7 mouse cellular contexts compared by ENCODE assay signal in genomic region chr10:128409692-128410559, GRCm38 (mm10). TPM values are rescaled to one million over a fixed set of nuclear protein-coding genes. Genes with fewer than 3 reads are reported as not detected.
A peak's percentile ranks its signal among the peaks of the same experiment; 100 is the strongest.
DNase-seq lines count a peak whose midpoint lies in the region; ATAC-seq lines count a peak whose summit lies in the region.

No protein-coding gene starts in this region.

- H3K36me3 ChIP-seq in intestine, embryonic 16.5 days (ENCODE audit: control insufficient read depth, insufficient read depth, low read length), result no peaks in the 10 kb centered on the region; the same call in 1 of the 2 replicates
- H3K36me3 ChIP-seq in midbrain, embryonic 11.5 days (ENCODE audit: control insufficient read depth, insufficient read depth, low read length), result peaks cover 2% of the 10 kb centered on the region; the same call in 1 of the 2 replicates

- H3K9ac ChIP-seq in intestine, embryonic 16.5 days (ENCODE audit: low read depth, low read length), result peak overlapping the region; percentile 92
- peak overlapping the region; percentile 94 for H3K9ac ChIP-seq in midbrain, embryonic 11.5 days (ENCODE audit: low read length)

- peak overlapping the region; percentile 95 for H3K4me3 ChIP-seq in intestine, embryonic 16.5 days (ENCODE audit: low read length)
- peak overlapping the region; percentile 90 for H3K4me3 ChIP-seq in midbrain, embryonic 11.5 days (ENCODE audit: low read depth, low read length)

- no peaks in the 10 kb centered on the region for H3K27me3 ChIP-seq in intestine, embryonic 16.5 days (replicated peaks; ENCODE audit: control insufficient read depth, insufficient read depth, low read length)
- H3K27me3 ChIP-seq in midbrain, embryonic 11.5 days (ENCODE audit: control insufficient read depth, insufficient read depth, low read length), result no peaks in the 10 kb centered on the region

- ATAC-seq in intestine, embryonic 16.5 days, result peak; percentile 90
- peak; percentile 90 for ATAC-seq in midbrain, embryonic 11.5 days (ENCODE audit: low FRiP score)

- 5% methylated on average over 36 of the region's 36 CpGs for WGBS in intestine, embryonic 16.5 days
- WGBS in midbrain, embryonic 11.5 days, result 6% methylated on average over 36 of the region's 36 CpGs

- H3K27ac ChIP-seq in intestine, embryonic 16.5 days (ENCODE audit: low read length), result peak overlapping the region; percentile 95
- H3K27ac ChIP-seq in midbrain, embryonic 11.5 days (ENCODE audit: low read depth, low read length), result peak overlapping the region; percentile 67

- H3K9me3 ChIP-seq in intestine, embryonic 16.5 days (ENCODE audit: control insufficient read depth, low read length), result no peaks in the 10 kb centered on the region
- H3K9me3 ChIP-seq in midbrain, embryonic 11.5 days (ENCODE audit: control insufficient read depth, low read length), result no peaks in the 10 kb centered on the region

- intact Hi-C loops in left cerebral cortex, postnatal 36 days (cut with DNase I), result loop anchor here (2.0 kb wide), 2 partner anchors 33 to 49 kb away; partner anchors contain the start of genes Ankrd52 and Smarcc2

- peak; percentile 97 for DNase-seq in adrenal gland, adult 8-10 months
- DNase-seq in embryo, embryonic 9.5 days (ENCODE audit: extremely low spot score), result peak; percentile 97
- peak; percentile 96 for DNase-seq in gastrocnemius, postnatal 4 days (ENCODE audit: low spot score in 2 of 2)
- DNase-seq in left cerebral cortex, postnatal 36 days (ENCODE audit: low spot score in 2 of 2), result peak; percentile 96 to 97
- peak; percentile 99 for DNase-seq in midbrain, embryonic 11.5 days (ENCODE audit: low spot score, missing footprints)
- DNase-seq in skeletal muscle tissue, adult 2 months (ENCODE audit: low read depth, low spot score), result peak; percentile 98

- peak overlapping the region; percentile 95 for H3K4me2 ChIP-seq in intestine, embryonic 16.5 days (ENCODE audit: low read depth, low read length)
- peak overlapping the region; percentile 90 for H3K4me2 ChIP-seq in midbrain, embryonic 11.5 days

- peaks cover 32% of the 10 kb centered on the region for H3K4me1 ChIP-seq in intestine, embryonic 16.5 days (ENCODE audit: control insufficient read depth, insufficient read depth, low read length)
- peaks cover 24% of the 10 kb centered on the region for H3K4me1 ChIP-seq in midbrain, embryonic 11.5 days (ENCODE audit: control insufficient read depth, insufficient read depth, low read length)

RNA-seq across cellular contexts. Expression of gene Nabp2, which starts 1.4 kb away (rescaled TPM):
- 10 to 100 TPM; 76.6 to 93.8 (median 86.8) TPM for total RNA-seq in adrenal gland, adult 8-10 months (2022)
- 10 to 100 TPM; 48.0 to 50.7 TPM for total RNA-seq in gastrocnemius, postnatal 4 days (2021)
- 104 TPM in 2 replicates for polyA plus RNA-seq in intestine, embryonic 16.5 days (2015; fragmentation: Nextera tagmentation; extraction: Ambion mirVana)
- total RNA-seq in left cerebral cortex, postnatal 36 days (2021), result 10 to 100 TPM; 88.8 to 91.6 TPM
- polyA plus RNA-seq in midbrain, embryonic 11.5 days (2014; fragmentation: Nextera tagmentation; extraction: Ambion mirVana), result 131 and 154 TPM in 2 replicates

RNA-seq across cellular contexts. Expression of gene Rnf41, which starts 1.5 kb away (rescaled TPM):
- 10 to 100 TPM; 39.1 to 55.4 (median 50.8) TPM for total RNA-seq in adrenal gland, adult 8-10 months (2022)
- 10 to 100 TPM; 21.9 to 24.0 TPM for total RNA-seq in gastrocnemius, postnatal 4 days (2021)
- polyA plus RNA-seq in intestine, embryonic 16.5 days (2015; fragmentation: Nextera tagmentation; extraction: Ambion mirVana), result 43.2 and 43.3 TPM in 2 replicates
- 10 to 100 TPM; 75.8 to 78.1 TPM for total RNA-seq in left cerebral cortex, postnatal 36 days (2021)
- 43.1 and 43.8 TPM in 2 replicates for polyA plus RNA-seq in midbrain, embryonic 11.5 days (2014; fragmentation: Nextera tagmentation; extraction: Ambion mirVana)

RNA-seq across cellular contexts. Expression of gene Slc39a5, which starts 8.9 kb away (rescaled TPM):
- total RNA-seq in adrenal gland, adult 8-10 months (2022), result under 1 TPM in 2 of 4 experiments, not detected in 2; 0.24 to 0.40 TPM
- under 1 TPM in 1 of 2 experiments, not detected in 1; 0.23 TPM for total RNA-seq in gastrocnemius, postnatal 4 days (2021)
- polyA plus RNA-seq in intestine, embryonic 16.5 days (2015; fragmentation: Nextera tagmentation; extraction: Ambion mirVana), result 207 and 242 TPM in 2 replicates
- total RNA-seq in left cerebral cortex, postnatal 36 days (2021), result not detected
- polyA plus RNA-seq in midbrain, embryonic 11.5 days (2014; fragmentation: Nextera tagmentation; extraction: Ambion mirVana), result not detected in 2 replicates

RNA-seq across cellular contexts. Expression of gene Ankrd52, which starts 33.0 kb away (rescaled TPM):
- 10 to 100 TPM; 53.7 to 90.5 (median 68.1) TPM for total RNA-seq in adrenal gland, adult 8-10 months (2022)
- total RNA-seq in gastrocnemius, postnatal 4 days (2021), result 10 to 100 TPM; 45.3 to 48.3 TPM
- 6.7 and 7.2 TPM in 2 replicates for polyA plus RNA-seq in intestine, embryonic 16.5 days (2015; fragmentation: Nextera tagmentation; extraction: Ambion mirVana)
- 10 to 100 TPM; 49.3 to 61.7 TPM for total RNA-seq in left cerebral cortex, postnatal 36 days (2021)
- polyA plus RNA-seq in midbrain, embryonic 11.5 days (2014; fragmentation: Nextera tagmentation; extraction: Ambion mirVana), result 7.5 and 8.6 TPM in 2 replicates

RNA-seq across cellular contexts. Expression of gene Coq10a, which starts 41.1 kb away (rescaled TPM):
- total RNA-seq in adrenal gland, adult 8-10 months (2022), result 100 to 1,000 TPM in 2 of 4 experiments, 10 to 100 TPM in 2; 72.2 to 114 (median 86.6) TPM
- total RNA-seq in gastrocnemius, postnatal 4 days (2021), result 100 to 1,000 TPM; 115 to 133 TPM
- 2.5 and 3.3 TPM in 2 replicates for polyA plus RNA-seq in intestine, embryonic 16.5 days (2015; fragmentation: Nextera tagmentation; extraction: Ambion mirVana)
- 10 to 100 TPM; 62.0 to 63.2 TPM for total RNA-seq in left cerebral cortex, postnatal 36 days (2021)
- 23.1 and 23.4 TPM in 2 replicates for polyA plus RNA-seq in midbrain, embryonic 11.5 days (2014; fragmentation: Nextera tagmentation; extraction: Ambion mirVana)

Comparison
In these comparisons a context has a peak if more than half of its experiments do, and no peak if none do; other contexts are left out.
1. Peak in every context shown above with its lines: DNase-seq, ATAC-seq, H3K4me3 ChIP-seq and H3K27ac ChIP-seq.